ENCODE assay signal across 8 mouse cellular contexts in genomic region chr2:30063791-30064190, GRCm38 (mm10). TPM values are rescaled to one million over a fixed set of nuclear protein-coding genes. Genes with fewer than 3 reads are reported as not detected.
DNase-seq lines count a peak whose midpoint lies in the region; ATAC-seq and TF ChIP-seq lines count a peak whose summit lies in the region.

No protein-coding gene starts in this region.

- TF ChIP-seq POLR2A in lung, adult 2 months (IDR thresholded peaks at IDR 0.05; ENCODE audit: borderline replicate concordance, extremely low read depth, low read depth, low read length), result no peak

- WGBS in lung, embryonic 14.5 days, result 13% methylated on average over 3 of the region's 3 CpGs
- WGBS in lung, adult 2 months, result 30% methylated on average over 3 of the region's 3 CpGs
- WGBS in embryonic facial prominence, embryonic 12.5 days, result 13% methylated on average over 2 of the region's 3 CpGs
- 11% methylated on average over 3 of the region's 3 CpGs for WGBS in intestine, postnatal 0 days
- 7% methylated on average over 2 of the region's 3 CpGs for WGBS in neural tube, embryonic 12.5 days

- peak overlapping the region; percentile 74 for H3K4me2 ChIP-seq in lung, embryonic 14.5 days
- peak overlapping the region; percentile 62 for H3K4me2 ChIP-seq in embryonic facial prominence, embryonic 12.5 days (replicated peaks)
- peak overlapping the region; percentile 88 for H3K4me2 ChIP-seq in intestine, postnatal 0 days (replicated peaks; ENCODE audit: low read depth)
- H3K4me2 ChIP-seq in neural tube, embryonic 12.5 days (replicated peaks), result peak overlapping the region; percentile 91

- no peaks in the 10 kb centered on the region for H3K27me3 ChIP-seq in lung, embryonic 14.5 days (ENCODE audit: insufficient read depth, low read length)
- no peaks in the 10 kb centered on the region for H3K27me3 ChIP-seq in embryonic facial prominence, embryonic 12.5 days
- H3K27me3 ChIP-seq in intestine, postnatal 0 days (replicated peaks; ENCODE audit: control insufficient read depth, insufficient read depth, low read length), result no peaks in the 10 kb centered on the region
- no peaks in the 10 kb centered on the region for H3K27me3 ChIP-seq in neural tube, embryonic 12.5 days (replicated peaks)

- H3K9ac ChIP-seq in lung, embryonic 14.5 days, result peak overlapping the region; percentile 79
- H3K9ac ChIP-seq in embryonic facial prominence, embryonic 12.5 days, result peak overlapping the region; percentile 70; the same call in 1 of the 2 replicates
- peak overlapping the region; percentile 64; the same call in 1 of the 2 replicates for H3K9ac ChIP-seq in intestine, postnatal 0 days (ENCODE audit: low read depth, low read length)
- H3K9ac ChIP-seq in neural tube, embryonic 12.5 days, result no peak overlapping the region

- DNase-seq in lung, embryonic 14.5 days, result no peak
- DNase-seq in lung, adult 2 months, result no peak
- DNase-seq in c-Kit-positive CD71-positive TER-119-positive erythroid progenitor cells, embryonic 14.5 days (ENCODE audit: low spot score), result no peak
- DNase-seq in layer of hippocampus, adult 8-10 months (ENCODE audit: low spot score in 2 of 2), result no peak

- H3K27ac ChIP-seq in lung, embryonic 14.5 days (ENCODE audit: low read depth), result peak overlapping the region; percentile 97
- no peak overlapping the region; the same call in 1 of the 2 replicates for H3K27ac ChIP-seq in embryonic facial prominence, embryonic 12.5 days
- peak overlapping the region; percentile 90; the same call in 1 of the 2 replicates for H3K27ac ChIP-seq in intestine, postnatal 0 days (ENCODE audit: low read depth, low read length)
- no peak overlapping the region for H3K27ac ChIP-seq in neural tube, embryonic 12.5 days

- no peaks in the 10 kb centered on the region for H3K9me3 ChIP-seq in lung, embryonic 14.5 days (ENCODE audit: low read depth, low read length)
- H3K9me3 ChIP-seq in embryonic facial prominence, embryonic 12.5 days, result no peaks in the 10 kb centered on the region
- no peaks in the 10 kb centered on the region for H3K9me3 ChIP-seq in intestine, postnatal 0 days (ENCODE audit: control insufficient read depth)
- no peaks in the 10 kb centered on the region for H3K9me3 ChIP-seq in neural tube, embryonic 12.5 days

- no peak for ATAC-seq in lung, embryonic 14.5 days (ENCODE audit: insufficient read depth)
- ATAC-seq in embryonic facial prominence, embryonic 12.5 days (ENCODE audit: insufficient number of reproducible peaks, insufficient read depth, low FRiP score, low TSS enrichment), result no peak
- ATAC-seq in intestine, postnatal 0 days, result no peak
- ATAC-seq in neural tube, embryonic 12.5 days (ENCODE audit: low FRiP score, low read depth), result no peak
- ATAC-seq in megakaryocyte-erythroid progenitor cell, adult 5-6 weeks (replicated peaks; ENCODE audit: low FRiP score, low TSS enrichment, poor library complexity, severe bottlenecking), result no peak

- H3K4me1 ChIP-seq in lung, embryonic 14.5 days (ENCODE audit: insufficient read depth), result peaks cover 15% of the 10 kb centered on the region; the same call in 1 of the 2 replicates
- peaks cover 6% of the 10 kb centered on the region for H3K4me1 ChIP-seq in lung, adult 2 months (ENCODE audit: control insufficient read depth, insufficient read depth, low read length)
- peaks cover 39% of the 10 kb centered on the region for H3K4me1 ChIP-seq in embryonic facial prominence, embryonic 12.5 days
- peaks cover 17% of the 10 kb centered on the region for H3K4me1 ChIP-seq in intestine, postnatal 0 days (replicated peaks; ENCODE audit: control insufficient read depth, insufficient read depth, low read length)
- H3K4me1 ChIP-seq in neural tube, embryonic 12.5 days, result peaks cover 41% of the 10 kb centered on the region

- peaks cover 10% of the 10 kb centered on the region for H3K36me3 ChIP-seq in lung, embryonic 14.5 days (ENCODE audit: insufficient read depth)
- H3K36me3 ChIP-seq in embryonic facial prominence, embryonic 12.5 days, result peaks cover 6% of the 10 kb centered on the region
- no peaks in the 10 kb centered on the region for H3K36me3 ChIP-seq in intestine, postnatal 0 days (ENCODE audit: control insufficient read depth, insufficient read depth)
- peaks cover 6% of the 10 kb centered on the region for H3K36me3 ChIP-seq in neural tube, embryonic 12.5 days

- TF ChIP-seq CTCF in lung, embryonic 14.5 days (IDR thresholded peaks at IDR 0.05; ENCODE audit: low read depth), result no peak
- TF ChIP-seq CTCF in lung, adult 2 months (IDR thresholded peaks at IDR 0.05; ENCODE audit: insufficient read depth, low read length), result no peak
- TF ChIP-seq CTCF in intestine, postnatal 0 days (IDR thresholded peaks at IDR 0.05; ENCODE audit: low read depth), result no peak

- peak overlapping the region; percentile 69 for H3K4me3 ChIP-seq in lung, embryonic 14.5 days (ENCODE audit: low read depth, low read length)
- H3K4me3 ChIP-seq in lung, adult 2 months (replicated peaks; ENCODE audit: extremely low read depth, low read depth, low read length), result no peak overlapping the region
- peak overlapping the region; percentile 58 for H3K4me3 ChIP-seq in embryonic facial prominence, embryonic 12.5 days
- peak overlapping the region; percentile 52 for H3K4me3 ChIP-seq in intestine, postnatal 0 days (ENCODE audit: low read depth, low read length)
- peak overlapping the region; percentile 53; the same call in 1 of the 2 replicates for H3K4me3 ChIP-seq in neural tube, embryonic 12.5 days

RNA-seq across cellular contexts. Expression of gene Set, which starts 6.6 kb away (rescaled TPM):
- 564 and 591 TPM in 2 replicates for polyA plus RNA-seq in lung, embryonic 14.5 days (2014; fragmentation: Nextera tagmentation; extraction: Ambion mirVana)
- polyA plus RNA-seq in lung, adult 2 months (2012; rRNA removed), result 35.5 and 39.7 TPM in 2 replicates
- 644 and 679 TPM in 2 replicates for polyA plus RNA-seq in embryonic facial prominence, embryonic 12.5 days (2016; fragmentation: Nextera tagmentation; extraction: Ambion mirVana)
- 174 and 180 TPM in 2 replicates for polyA plus RNA-seq in intestine, postnatal 0 days (2015; fragmentation: Nextera tagmentation; extraction: Ambion mirVana)
- polyA plus RNA-seq in neural tube, embryonic 12.5 days (2016; fragmentation: Nextera tagmentation; extraction: Ambion mirVana), result 572 and 583 TPM in 2 replicates
- 403 and 560 TPM in 2 replicates for total RNA-seq in megakaryocyte-erythroid progenitor cell, adult 5-6 weeks (2014; fragmentation: Nextera tagmentation)
- total RNA-seq in megakaryocyte-erythroid progenitor cell, adult 5-6 weeks (2017), result 1,507 and 2,355 TPM in 2 replicates
- 100 to 1,000 TPM; 179 to 198 (median 186) TPM for total RNA-seq in layer of hippocampus, adult 8-10 months (2022)

RNA-seq across cellular contexts. Expression of gene Pkn3, which starts 13.7 kb away (rescaled TPM):
- 9.5 and 11.7 TPM in 2 replicates for polyA plus RNA-seq in lung, embryonic 14.5 days (2014; fragmentation: Nextera tagmentation; extraction: Ambion mirVana)
- polyA plus RNA-seq in lung, adult 2 months (2012; rRNA removed), result 29.0 and 31.3 TPM in 2 replicates
- polyA plus RNA-seq in embryonic facial prominence, embryonic 12.5 days (2016; fragmentation: Nextera tagmentation; extraction: Ambion mirVana), result 9.3 and 11.6 TPM in 2 replicates
- 2.8 and 3.4 TPM in 2 replicates for polyA plus RNA-seq in intestine, postnatal 0 days (2015; fragmentation: Nextera tagmentation; extraction: Ambion mirVana)
- 6.4 and 6.9 TPM in 2 replicates for polyA plus RNA-seq in neural tube, embryonic 12.5 days (2016; fragmentation: Nextera tagmentation; extraction: Ambion mirVana)
- 6.9 and 11.7 TPM in 2 replicates for total RNA-seq in megakaryocyte-erythroid progenitor cell, adult 5-6 weeks (2014; fragmentation: Nextera tagmentation)
- 2.4 and 3.9 TPM in 2 replicates for total RNA-seq in megakaryocyte-erythroid progenitor cell, adult 5-6 weeks (2017)
- 1 to 10 TPM; 2.1 to 6.1 (median 3.5) TPM for total RNA-seq in layer of hippocampus, adult 8-10 months (2022)

RNA-seq across cellular contexts. Expression of gene Wdr34, which starts 15.1 kb away (rescaled TPM):
- polyA plus RNA-seq in lung, embryonic 14.5 days (2014; fragmentation: Nextera tagmentation; extraction: Ambion mirVana), result 27.7 and 28.5 TPM in 2 replicates
- 27.1 and 31.3 TPM in 2 replicates for polyA plus RNA-seq in lung, adult 2 months (2012; rRNA removed)
- polyA plus RNA-seq in embryonic facial prominence, embryonic 12.5 days (2016; fragmentation: Nextera tagmentation; extraction: Ambion mirVana), result 43.9 and 46.0 TPM in 2 replicates
- polyA plus RNA-seq in intestine, postnatal 0 days (2015; fragmentation: Nextera tagmentation; extraction: Ambion mirVana), result 4.9 and 5.9 TPM in 2 replicates
- polyA plus RNA-seq in neural tube, embryonic 12.5 days (2016; fragmentation: Nextera tagmentation; extraction: Ambion mirVana), result 37.4 and 41.4 TPM in 2 replicates
- total RNA-seq in megakaryocyte-erythroid progenitor cell, adult 5-6 weeks (2014; fragmentation: Nextera tagmentation), result 18.8 and 31.6 TPM in 2 replicates
- total RNA-seq in megakaryocyte-erythroid progenitor cell, adult 5-6 weeks (2017), result 8.5 and 14.7 TPM in 2 replicates
- total RNA-seq in layer of hippocampus, adult 8-10 months (2022), result 10 to 100 TPM; 36.9 to 45.0 (median 39.9) TPM

RNA-seq across cellular contexts. Expression of gene Zdhhc12, which starts 29.7 kb away (rescaled TPM):
- polyA plus RNA-seq in lung, embryonic 14.5 days (2014; fragmentation: Nextera tagmentation; extraction: Ambion mirVana), result 28.5 and 31.5 TPM in 2 replicates
- 63.0 and 65.3 TPM in 2 replicates for polyA plus RNA-seq in lung, adult 2 months (2012; rRNA removed)
- 26.8 and 27.7 TPM in 2 replicates for polyA plus RNA-seq in embryonic facial prominence, embryonic 12.5 days (2016; fragmentation: Nextera tagmentation; extraction: Ambion mirVana)
- 90.9 and 91.3 TPM in 2 replicates for polyA plus RNA-seq in intestine, postnatal 0 days (2015; fragmentation: Nextera tagmentation; extraction: Ambion mirVana)
- polyA plus RNA-seq in neural tube, embryonic 12.5 days (2016; fragmentation: Nextera tagmentation; extraction: Ambion mirVana), result 25.3 and 27.9 TPM in 2 replicates
- 9.6 and 25.4 TPM in 2 replicates for total RNA-seq in megakaryocyte-erythroid progenitor cell, adult 5-6 weeks (2014; fragmentation: Nextera tagmentation)
- 2.9 and 6.5 TPM in 2 replicates for total RNA-seq in megakaryocyte-erythroid progenitor cell, adult 5-6 weeks (2017)
- total RNA-seq in layer of hippocampus, adult 8-10 months (2022), result 10 to 100 TPM in 2 of 4 experiments, 1 to 10 TPM in 2; 7.3 to 14.0 (median 10.4) TPM

Comparison
In these comparisons a context has a peak if more than half of its experiments do, and no peak if none do; other contexts are left out.
1. H3K27ac ChIP-seq: peak in lung, embryonic 14.5 days (single experiment) and intestine, postnatal 0 days (single experiment); none in embryonic facial prominence, embryonic 12.5 days (single experiment) and neural tube, embryonic 12.5 days (single experiment).
2. Peak in every context shown above with its lines, with median percentiles within 50 percentile points of each other: H3K4me2 ChIP-seq.